Mouse (Mus musculus): Measurements from ENCODE around the gene March8. TPM values are rescaled to one million over a fixed set of nuclear protein-coding genes. Genes with fewer than 3 reads are reported as not detected.

Gene March8
- polyA plus RNA-seq, 1 experiment from 2014 or later: 35.7 TPM

DNA sequence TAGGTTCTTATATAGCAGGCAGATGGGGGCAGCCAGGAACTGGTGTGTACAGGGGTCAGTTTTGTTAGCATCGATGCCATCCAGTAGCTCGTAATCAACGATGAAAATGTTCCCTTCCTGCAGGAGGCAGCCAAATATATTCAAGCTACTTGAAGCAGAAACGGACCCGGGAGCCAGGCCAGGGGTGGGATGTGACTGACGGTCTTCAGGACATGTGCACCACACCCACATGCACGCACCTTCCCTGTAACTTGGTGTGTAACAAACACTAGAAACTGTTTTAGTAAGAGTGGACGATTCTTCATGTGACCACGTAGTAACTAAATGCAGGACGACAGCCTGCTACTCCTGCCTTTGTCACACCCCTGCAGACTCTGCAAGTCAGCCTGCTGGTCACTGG lies 82.4 kb downstream of the March8 start:
- WGBS: 78% methylated on average over 10 of the region's 10 CpGs
- peaks cover 6% of the 10 kb centered on the region; the same call in 1 of the 2 replicates for H3K4me1 ChIP-seq (replicated peaks)
- no peaks in the 10 kb centered on the region for H3K9me3 ChIP-seq (replicated peaks)
- H3K27me3 ChIP-seq (replicated peaks): no peaks in the 10 kb centered on the region; the same call in 1 of the 2 replicates
- no peak overlapping the region for H3K4me3 ChIP-seq
- no peak overlapping the region for H3K4me2 ChIP-seq
- H3K27ac ChIP-seq (ENCODE audit: poor library complexity, severe bottlenecking): no peak overlapping the region
- H3K9ac ChIP-seq: no peak overlapping the region
- no peak for ATAC-seq (ENCODE audit: insufficient number of reproducible peaks, low FRiP score)
- H3K36me3 ChIP-seq: no peaks in the 10 kb centered on the region

GRCm38 (mm10) chr6:116422991-116423390 lies 85.2 kb downstream of the March8 start:
- Histone ChIP-seq H3K9me3 (replicated peaks) (no peaks in the 10 kb centered on the region), H3K4me3 (no peak overlapping the region), H3K27ac (ENCODE audit: poor library complexity, severe bottlenecking) (no peak overlapping the region), H3K36me3 (no peaks in the 10 kb centered on the region), H3K4me2 (no peak overlapping the region), H3K9ac (no peak overlapping the region), H3K4me1 (replicated peaks) (no peaks in the 10 kb centered on the region), H3K27me3 (replicated peaks) (no peaks in the 10 kb centered on the region; the same call in 1 of the 2 replicates)
- no peak for ATAC-seq (ENCODE audit: insufficient number of reproducible peaks, low FRiP score)
- 88% methylated on average over 7 of the region's 7 CpGs for WGBS

GRCm38 (mm10) chr6:116423664-116424063 lies 85.8 kb downstream of the March8 start:
- no peak for ATAC-seq (ENCODE audit: insufficient number of reproducible peaks, low FRiP score)
- WGBS: 67% methylated on average over 2 of the region's 2 CpGs
- Histone ChIP-seq H3K4me2 (no peak overlapping the region), H3K4me3 (no peak overlapping the region), H3K9ac (no peak overlapping the region), H3K4me1 (replicated peaks) (no peaks in the 10 kb centered on the region), H3K27ac (ENCODE audit: poor library complexity, severe bottlenecking) (no peak overlapping the region), H3K36me3 (no peaks in the 10 kb centered on the region), H3K9me3 (replicated peaks) (no peaks in the 10 kb centered on the region), H3K27me3 (replicated peaks) (no peaks in the 10 kb centered on the region; the same call in 1 of the 2 replicates)

GRCm38 (mm10) chr6:116427552-116427951 lies 89.7 kb downstream of the March8 start:
- no peaks in the 10 kb centered on the region; the same call in 1 of the 2 replicates for H3K27me3 ChIP-seq (replicated peaks)
- H3K27ac ChIP-seq (ENCODE audit: poor library complexity, severe bottlenecking): no peak overlapping the region
- 67% methylated on average over 3 of the region's 3 CpGs for WGBS
- H3K4me1 ChIP-seq (replicated peaks): no peaks in the 10 kb centered on the region; the same call in 1 of the 2 replicates
- H3K36me3 ChIP-seq: no peaks in the 10 kb centered on the region
- no peak for ATAC-seq (ENCODE audit: insufficient number of reproducible peaks, low FRiP score)
- H3K4me2 ChIP-seq: no peak overlapping the region
- H3K9me3 ChIP-seq (replicated peaks): 0 out of 2 replicates have a peak, but pooled peaks cover 5% of the 10 kb centered on the region
- H3K4me3 ChIP-seq: no peak overlapping the region
- H3K9ac ChIP-seq: no peak overlapping the region

DNA sequence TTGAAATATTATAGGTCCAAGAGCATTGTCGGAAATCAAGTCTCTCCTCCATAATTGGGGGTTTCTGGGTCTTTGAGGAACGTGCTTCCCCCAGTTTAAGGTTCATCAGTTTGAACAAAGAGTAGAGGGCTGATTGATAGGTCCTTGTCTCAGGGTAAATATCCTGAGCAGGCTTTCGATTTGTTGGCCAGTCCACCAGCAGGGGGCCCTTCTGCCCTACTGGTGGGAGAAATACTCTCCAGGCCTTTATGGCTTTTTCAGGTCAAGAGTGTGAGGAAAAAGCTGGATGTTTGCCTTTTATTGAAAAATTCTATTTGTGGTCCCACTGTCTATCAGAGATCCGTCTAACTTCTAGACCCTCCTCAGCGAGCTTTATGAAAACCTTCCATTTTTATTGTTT lies 90.5 kb downstream of the March8 start:
- Histone ChIP-seq H3K9ac (no peak overlapping the region), H3K27ac (ENCODE audit: poor library complexity, severe bottlenecking) (no peak overlapping the region), H3K4me3 (no peak overlapping the region), H3K4me1 (replicated peaks) (no peaks in the 10 kb centered on the region; the same call in 1 of the 2 replicates), H3K36me3 (no peaks in the 10 kb centered on the region), H3K27me3 (replicated peaks) (no peaks in the 10 kb centered on the region; the same call in 1 of the 2 replicates), H3K9me3 (replicated peaks) (0 out of 2 replicates have a peak, but pooled peaks cover 5% of the 10 kb centered on the region), H3K4me2 (no peak overlapping the region)
- WGBS: 58% methylated on average over 5 of the region's 5 CpGs
- no peak for ATAC-seq (ENCODE audit: insufficient number of reproducible peaks, low FRiP score)

DNA sequence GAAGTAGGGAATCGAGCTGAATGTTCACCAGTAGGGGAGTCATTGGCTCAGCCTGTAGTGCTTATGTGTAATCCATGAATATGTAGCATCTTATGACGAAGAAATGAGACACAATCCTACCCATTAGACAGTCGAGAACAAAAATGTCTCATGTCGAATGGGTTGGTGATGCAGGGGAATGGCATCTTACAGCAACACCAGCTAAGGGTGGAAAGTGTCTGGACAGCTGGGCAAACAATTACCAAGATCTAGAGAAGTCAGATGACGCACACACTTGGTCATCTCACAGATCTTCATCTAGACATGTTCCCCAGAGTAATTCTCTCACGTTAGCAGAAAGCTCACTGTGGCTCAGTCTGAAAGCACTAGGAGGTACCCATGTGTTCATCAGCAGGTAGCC lies 101.0 kb downstream of the March8 start:
- peaks cover 19% of the 10 kb centered on the region for H3K4me1 ChIP-seq (replicated peaks)

GRCm38 (mm10) chr6:116439531-116439930 lies 101.7 kb downstream of the March8 start:
- peaks cover 19% of the 10 kb centered on the region for H3K4me1 ChIP-seq (replicated peaks)
- no peaks in the 10 kb centered on the region for H3K27me3 ChIP-seq (replicated peaks)
- 83% methylated on average over 6 of the region's 6 CpGs for WGBS
- no peak overlapping the region for H3K27ac ChIP-seq (ENCODE audit: poor library complexity, severe bottlenecking)
- H3K9ac ChIP-seq: no peak overlapping the region
- H3K36me3 ChIP-seq: no peaks in the 10 kb centered on the region
- no peak overlapping the region for H3K4me2 ChIP-seq
- no peak overlapping the region for H3K4me3 ChIP-seq
- ATAC-seq (ENCODE audit: insufficient number of reproducible peaks, low FRiP score): no peak
- no peaks in the 10 kb centered on the region for H3K9me3 ChIP-seq (replicated peaks)

More for the DNA sequence above, 101.0 kb downstream of the March8 start:
- H3K4me2 ChIP-seq: no peak overlapping the region
- no peak for ATAC-seq (ENCODE audit: insufficient number of reproducible peaks, low FRiP score)
- H3K36me3 ChIP-seq: no peaks in the 10 kb centered on the region
- H3K9me3 ChIP-seq (replicated peaks): no peaks in the 10 kb centered on the region
- H3K9ac ChIP-seq: no peak overlapping the region
- H3K27me3 ChIP-seq (replicated peaks): no peaks in the 10 kb centered on the region
- 70% methylated on average over 6 of the region's 6 CpGs for WGBS
- H3K4me3 ChIP-seq: no peak overlapping the region
- H3K27ac ChIP-seq (ENCODE audit: poor library complexity, severe bottlenecking): no peak overlapping the region

DNA sequence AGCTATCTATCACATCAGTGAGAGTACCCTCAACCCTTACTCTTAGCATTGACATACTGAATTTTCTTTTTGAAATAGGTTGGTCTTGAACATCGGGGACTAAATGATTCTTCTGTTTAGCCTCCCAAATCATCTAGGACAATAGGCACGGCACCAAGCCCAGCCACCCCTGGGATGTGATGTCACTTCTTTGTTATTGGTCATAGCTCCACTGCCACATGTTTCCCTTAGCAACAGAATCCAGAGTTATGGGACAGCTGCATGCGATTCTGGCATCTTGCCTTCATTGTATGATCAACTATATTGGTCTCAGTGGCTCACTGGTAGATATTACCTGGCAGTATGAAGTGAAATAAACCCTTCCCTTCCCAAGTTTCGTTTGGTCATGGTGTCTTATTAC lies 102.6 kb downstream of the March8 start:
- Histone ChIP-seq H3K36me3 (no peaks in the 10 kb centered on the region), H3K9me3 (replicated peaks) (no peaks in the 10 kb centered on the region), H3K4me1 (replicated peaks) (peaks cover 19% of the 10 kb centered on the region), H3K27me3 (replicated peaks) (no peaks in the 10 kb centered on the region), H3K4me3 (no peak overlapping the region), H3K27ac (ENCODE audit: poor library complexity, severe bottlenecking) (peak overlapping the region; percentile 83), H3K9ac (no peak overlapping the region), H3K4me2 (peak overlapping the region; percentile 13)
- WGBS: 65% methylated on average over 4 of the region's 4 CpGs
- no peak for ATAC-seq (ENCODE audit: insufficient number of reproducible peaks, low FRiP score)

GRCm38 (mm10) chr6:116440849-116441248 lies 103.0 kb downstream of the March8 start:
- no peaks in the 10 kb centered on the region for H3K36me3 ChIP-seq
- WGBS: 25% methylated on average over 4 of the region's 4 CpGs
- peaks cover 19% of the 10 kb centered on the region for H3K4me1 ChIP-seq (replicated peaks)
- H3K9ac ChIP-seq: no peak overlapping the region
- ATAC-seq (ENCODE audit: insufficient number of reproducible peaks, low FRiP score): peak; percentile 68; the same call in 1 of the 2 replicates
- no peaks in the 10 kb centered on the region for H3K9me3 ChIP-seq (replicated peaks)
- peak overlapping the region; percentile 13 for H3K4me2 ChIP-seq
- H3K4me3 ChIP-seq: no peak overlapping the region
- H3K27me3 ChIP-seq (replicated peaks): no peaks in the 10 kb centered on the region
- H3K27ac ChIP-seq (ENCODE audit: poor library complexity, severe bottlenecking): peak overlapping the region; percentile 83

GRCm38 (mm10) chr6:116455781-116456180 lies 118.0 kb downstream of the March8 start:
- Histone ChIP-seq H3K27ac (ENCODE audit: poor library complexity, severe bottlenecking) (no peak overlapping the region), H3K4me1 (replicated peaks) (peaks cover 9% of the 10 kb centered on the region; the same call in 1 of the 2 replicates), H3K4me3 (no peak overlapping the region), H3K36me3 (no peaks in the 10 kb centered on the region), H3K4me2 (no peak overlapping the region), H3K9me3 (replicated peaks) (no peaks in the 10 kb centered on the region), H3K27me3 (replicated peaks) (peaks cover 13% of the 10 kb centered on the region; the same call in 1 of the 2 replicates), H3K9ac (no peak overlapping the region)
- 68% methylated on average over 4 of the region's 4 CpGs for WGBS
- no peak for ATAC-seq (ENCODE audit: insufficient number of reproducible peaks, low FRiP score)

DNA sequence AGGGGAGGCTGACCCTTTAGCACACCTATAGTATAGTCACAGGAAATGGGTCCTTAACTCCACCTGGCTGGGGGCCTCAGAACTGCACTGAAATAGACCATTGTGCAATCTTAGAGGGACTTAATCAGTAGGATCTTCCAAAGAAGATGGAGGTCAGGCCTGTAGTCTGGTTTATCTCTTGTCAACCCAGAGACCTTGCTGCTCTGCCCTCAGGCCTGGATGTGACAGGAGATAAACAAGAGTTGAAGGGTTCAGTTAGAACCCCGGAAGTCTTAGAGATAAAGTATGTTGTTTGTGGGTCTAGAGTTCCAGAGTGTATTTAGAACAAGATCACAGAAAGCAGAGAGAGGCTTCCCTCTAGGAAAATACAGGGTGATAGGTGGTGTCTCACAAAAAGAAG lies 118.7 kb downstream of the March8 start:
- peaks cover 20% of the 10 kb centered on the region for H3K27me3 ChIP-seq (replicated peaks)
- no peak for ATAC-seq (ENCODE audit: insufficient number of reproducible peaks, low FRiP score)
- H3K4me3 ChIP-seq: no peak overlapping the region
- H3K36me3 ChIP-seq: no peaks in the 10 kb centered on the region
- 32% methylated on average over 1 of the region's 1 CpGs for WGBS
- H3K9ac ChIP-seq: no peak overlapping the region
- H3K9me3 ChIP-seq (replicated peaks): no peaks in the 10 kb centered on the region
- H3K4me1 ChIP-seq (replicated peaks): peaks cover 11% of the 10 kb centered on the region; the same call in 1 of the 2 replicates
- no peak overlapping the region for H3K4me2 ChIP-seq
- H3K27ac ChIP-seq (ENCODE audit: poor library complexity, severe bottlenecking): no peak overlapping the region

- 48% methylated on average over 4 of the region's 4 CpGs for whole genome bisulfite sequencing
- no peak overlapping the region for H3K4me2 ChIP-seq
- no peaks in the 10 kb centered on the region for H3K36me3 ChIP-seq
- H3K27ac ChIP-seq (ENCODE audit: poor library complexity, severe bottlenecking): no peak overlapping the region
- no peak overlapping the region for H3K4me3 ChIP-seq
- 0 out of 2 replicates have a peak, but pooled peaks cover 7% of the 10 kb centered on the region for H3K4me1 ChIP-seq (replicated peaks)
- H3K9me3 ChIP-seq (replicated peaks): no peaks in the 10 kb centered on the region
- no peak for ATAC-seq (ENCODE audit: insufficient number of reproducible peaks, low FRiP score)
- no peak overlapping the region for H3K9ac ChIP-seq
- peaks cover 36% of the 10 kb centered on the region for H3K27me3 ChIP-seq (replicated peaks)
Observed at GRCm38 (mm10) chr6:116458728-116459127, 120.9 kb downstream of the March8 start.
